Mouse (Mus musculus) ES-E14 (cell line): ENCODE results near the gene Htra2.

Experiments
- CHD2 ChIP-seq: IDR thresholded peaks from 2 replicates; pipeline ENCODE4 v1.6.1; 2014; ENCODE audit warnings: mild to moderate bottlenecking, low read depth, low read length, inconsistent platforms
- MAFK ChIP-seq: IDR thresholded peaks from 2 replicates; pipeline ENCODE4 v1.6.1; 2014; ENCODE audit warnings: mild to moderate bottlenecking, low read depth, low read length, inconsistent platforms; ENCODE audit not compliant: insufficient read depth
- ZC3H11A ChIP-seq: IDR thresholded peaks from 2 replicates; pipeline ENCODE4 v1.6.1; 2012; ENCODE audit warnings: low read depth, mild to moderate bottlenecking, inconsistent platforms, low read length, borderline replicate concordance
- ZNF384 ChIP-seq: IDR thresholded peaks from 2 replicates; pipeline ENCODE4 v1.6.1; 2012; ENCODE audit warnings: low read depth, low read length, inconsistent platforms

GRCm38 (mm10) chr6:83070311-83071219, 15.5 kb upstream of the Htra2 start:
- TF ChIP-seq ZC3H11A (no peak), ZNF384 (no peak), MAFK (no peak), CHD2 (no peak)
